Mouse (Mus musculus): ENCODE results near the gene Gtf2i. TPM values are rescaled to one million over a fixed set of nuclear protein-coding genes. Genes with fewer than 3 reads are reported as not detected.

Gtf2i gene
- polyA plus RNA-seq, 1 experiment from 2014 or later, result 34.2 TPM

DNA sequence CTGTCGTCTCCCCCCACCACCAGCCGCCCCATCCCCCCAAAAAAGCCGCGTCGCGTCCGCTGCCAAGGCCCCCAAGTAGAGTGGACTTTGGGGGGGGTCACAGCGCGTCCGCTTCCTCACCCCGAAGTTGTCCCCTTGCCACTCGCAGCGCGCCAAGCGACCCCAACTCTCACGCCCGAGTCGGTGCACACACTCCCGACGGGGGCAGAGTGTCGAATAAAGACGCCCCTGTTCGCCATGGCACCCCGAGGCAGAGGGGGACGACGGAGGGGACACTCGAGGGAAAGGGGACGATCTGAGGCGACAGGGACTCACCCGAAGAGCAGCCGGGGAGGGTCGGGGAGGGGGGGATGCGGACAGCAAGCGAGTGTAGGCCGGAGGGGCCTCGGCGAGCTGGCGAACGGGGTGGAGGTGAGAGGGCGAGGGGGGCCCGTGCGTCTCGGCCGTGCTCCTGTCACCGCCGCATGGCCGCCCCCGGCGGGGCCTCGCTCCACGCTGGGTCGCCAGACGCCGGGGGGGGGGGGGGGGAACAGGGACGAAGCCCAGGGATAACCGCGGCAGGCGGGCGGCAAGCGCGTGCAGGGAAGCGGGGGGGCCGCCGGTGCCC, 389 bp downstream of the Gtf2i start:
- peak overlapping the region; percentile 93 for H3K27ac ChIP-seq (ENCODE audit: low read length)
- no peaks in the 10 kb centered on the region for H3K27me3 ChIP-seq (ENCODE audit: control insufficient read depth, insufficient read depth, low read depth, low read length)
- H3K9me3 ChIP-seq (replicated peaks; ENCODE audit: control insufficient read depth, low read length), result no peaks in the 10 kb centered on the region
- peak; percentile 13 for ATAC-seq (ENCODE audit: low read depth)
- peak overlapping the region; percentile 91 for H3K4me3 ChIP-seq (ENCODE audit: low read depth, low read length)
- H3K4me2 ChIP-seq (ENCODE audit: low read depth, low read length), result peak overlapping the region; percentile 93
- under 1% methylated on average over 38 of the region's 64 CpGs for WGBS (ENCODE audit: insufficient replicate concordance)
- peaks cover 25% of the 10 kb centered on the region for H3K4me1 ChIP-seq (ENCODE audit: control insufficient read depth, low read depth, low read length)
- H3K36me3 ChIP-seq (ENCODE audit: control insufficient read depth, insufficient read depth), result peaks cover 8% of the 10 kb centered on the region; the same call in 1 of the 2 replicates
- H3K9ac ChIP-seq (ENCODE audit: low read depth, low read length), result peak overlapping the region; percentile 94

- H3K4me3 ChIP-seq (ENCODE audit: low read depth, low read length), result peak overlapping the region; percentile 91
- H3K4me2 ChIP-seq (ENCODE audit: low read depth, low read length), result peak overlapping the region; percentile 93
- H3K9ac ChIP-seq (ENCODE audit: low read depth, low read length), result peak overlapping the region; percentile 94
- no peaks in the 10 kb centered on the region for H3K27me3 ChIP-seq (ENCODE audit: control insufficient read depth, insufficient read depth, low read depth, low read length)
- WGBS (ENCODE audit: insufficient replicate concordance), result under 1% methylated on average over 65 of the region's 68 CpGs
- peak overlapping the region; percentile 93 for H3K27ac ChIP-seq (ENCODE audit: low read length)
- peaks cover 25% of the 10 kb centered on the region for H3K4me1 ChIP-seq (ENCODE audit: control insufficient read depth, low read depth, low read length)
- peaks cover 8% of the 10 kb centered on the region; the same call in 1 of the 2 replicates for H3K36me3 ChIP-seq (ENCODE audit: control insufficient read depth, insufficient read depth)
- H3K9me3 ChIP-seq (replicated peaks; ENCODE audit: control insufficient read depth, low read length), result no peaks in the 10 kb centered on the region
- ATAC-seq (ENCODE audit: low read depth), result peak; percentile 86
These were observed 1.0 kb downstream of the Gtf2i start for GRCm38 (mm10) chr5:134313451-134314067.

- Histone ChIP-seq H3K4me2 (ENCODE audit: low read depth, low read length) (peak overlapping the region; percentile 93), H3K9ac (ENCODE audit: low read depth, low read length) (peak overlapping the region; percentile 94), H3K27me3 (ENCODE audit: control insufficient read depth, insufficient read depth, low read depth, low read length) (no peaks in the 10 kb centered on the region), H3K4me3 (ENCODE audit: low read depth, low read length) (peak overlapping the region; percentile 91), H3K36me3 (ENCODE audit: control insufficient read depth, insufficient read depth) (peaks cover 8% of the 10 kb centered on the region; the same call in 1 of the 2 replicates), H3K4me1 (ENCODE audit: control insufficient read depth, low read depth, low read length) (peaks cover 25% of the 10 kb centered on the region), H3K27ac (ENCODE audit: low read length) (peak overlapping the region; percentile 93), H3K9me3 (replicated peaks; ENCODE audit: control insufficient read depth, low read length) (no peaks in the 10 kb centered on the region)
- no peak for ATAC-seq (ENCODE audit: low read depth)
- WGBS (ENCODE audit: insufficient replicate concordance), result 3% methylated on average over 19 of the region's 19 CpGs
These were observed 1.7 kb downstream of the Gtf2i start for GRCm38 (mm10) chr5:134312691-134313450.

DNA sequence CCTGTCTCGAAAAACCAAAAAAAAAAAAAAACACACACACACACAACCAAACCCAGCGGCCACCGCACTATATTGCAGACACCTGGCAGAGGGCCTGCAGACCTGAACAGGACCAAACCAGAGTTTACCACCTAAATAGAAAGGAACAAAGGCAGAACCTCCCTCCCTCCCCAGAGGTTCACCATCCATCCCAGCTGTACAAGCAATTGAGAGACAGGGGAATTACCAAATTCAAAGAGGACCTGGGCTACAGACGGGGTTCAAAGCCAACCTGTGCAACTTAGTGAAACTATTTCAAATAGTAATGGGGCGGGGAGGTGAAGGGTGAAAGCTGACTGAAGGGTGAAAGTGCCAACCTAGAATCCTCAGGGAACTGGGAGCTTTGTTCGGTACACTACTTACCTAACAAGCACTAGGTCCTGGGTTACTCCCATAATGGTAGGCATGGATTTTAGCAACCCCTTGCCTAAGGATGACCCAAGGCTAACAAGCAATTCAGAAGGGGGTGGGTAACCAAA, 2.6 kb downstream of the Gtf2i start:
- WGBS (ENCODE audit: insufficient replicate concordance), result 82% methylated on average over 6 of the region's 6 CpGs
- no peak overlapping the region for H3K9ac ChIP-seq (ENCODE audit: low read depth, low read length)
- peak overlapping the region; percentile 91; the same call in 1 of the 2 replicates for H3K4me3 ChIP-seq (ENCODE audit: low read depth, low read length)
- H3K4me2 ChIP-seq (ENCODE audit: low read depth, low read length), result peak overlapping the region; percentile 93
- H3K27ac ChIP-seq (ENCODE audit: low read length), result no peak overlapping the region
- no peaks in the 10 kb centered on the region for H3K9me3 ChIP-seq (replicated peaks; ENCODE audit: control insufficient read depth, low read length)
- H3K27me3 ChIP-seq (ENCODE audit: control insufficient read depth, insufficient read depth, low read depth, low read length), result no peaks in the 10 kb centered on the region
- H3K36me3 ChIP-seq (ENCODE audit: control insufficient read depth, insufficient read depth), result peaks cover 8% of the 10 kb centered on the region; the same call in 1 of the 2 replicates
- ATAC-seq (ENCODE audit: low read depth), result no peak
- H3K4me1 ChIP-seq (ENCODE audit: control insufficient read depth, low read depth, low read length), result peaks cover 25% of the 10 kb centered on the region

DNA sequence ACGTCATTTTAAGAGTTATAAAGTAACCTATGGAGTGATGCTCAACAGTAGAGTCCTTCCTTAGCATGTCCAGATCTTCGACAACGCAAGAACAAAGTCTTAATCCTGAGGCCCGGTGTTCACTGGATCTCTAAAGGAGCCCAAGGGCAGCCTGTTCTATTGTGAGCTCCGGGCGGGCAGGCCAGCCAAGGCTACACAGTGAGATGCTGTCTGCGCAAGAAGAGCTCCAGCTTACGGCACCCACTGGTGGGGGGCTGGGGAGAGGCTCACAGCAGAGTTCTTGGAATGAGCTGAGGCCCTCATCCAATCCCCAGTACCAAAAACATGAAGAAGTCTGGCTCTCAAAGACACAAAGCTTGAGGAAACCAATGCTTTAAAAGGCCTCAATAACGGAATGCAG, 4.4 kb downstream of the Gtf2i start:
- Histone ChIP-seq H3K4me2 (ENCODE audit: low read depth, low read length) (no peak overlapping the region), H3K9ac (ENCODE audit: low read depth, low read length) (no peak overlapping the region), H3K36me3 (ENCODE audit: control insufficient read depth, insufficient read depth) (peaks cover 14% of the 10 kb centered on the region; the same call in 1 of the 2 replicates), H3K4me1 (ENCODE audit: control insufficient read depth, low read depth, low read length) (peaks cover 18% of the 10 kb centered on the region), H3K27ac (ENCODE audit: low read length) (no peak overlapping the region), H3K27me3 (ENCODE audit: control insufficient read depth, insufficient read depth, low read depth, low read length) (no peaks in the 10 kb centered on the region), H3K4me3 (ENCODE audit: low read depth, low read length) (no peak overlapping the region), H3K9me3 (replicated peaks; ENCODE audit: control insufficient read depth, low read length) (no peaks in the 10 kb centered on the region)
- no peak for ATAC-seq (ENCODE audit: low read depth)
- 84% methylated on average over 9 of the region's 9 CpGs for WGBS (ENCODE audit: insufficient replicate concordance)

GRCm38 (mm10) chr5:134309345-134309744, 5.2 kb downstream of the Gtf2i start:
- no peaks in the 10 kb centered on the region for H3K27me3 ChIP-seq (ENCODE audit: control insufficient read depth, insufficient read depth, low read depth, low read length)
- 97% methylated on average over 1 of the region's 1 CpGs for WGBS (ENCODE audit: insufficient replicate concordance)
- no peak overlapping the region for H3K4me2 ChIP-seq (ENCODE audit: low read depth, low read length)
- peaks cover 14% of the 10 kb centered on the region; the same call in 1 of the 2 replicates for H3K36me3 ChIP-seq (ENCODE audit: control insufficient read depth, insufficient read depth)
- no peak overlapping the region for H3K9ac ChIP-seq (ENCODE audit: low read depth, low read length)
- H3K4me3 ChIP-seq (ENCODE audit: low read depth, low read length), result no peak overlapping the region
- ATAC-seq (ENCODE audit: low read depth), result no peak
- no peak overlapping the region for H3K27ac ChIP-seq (ENCODE audit: low read length)
- H3K4me1 ChIP-seq (ENCODE audit: control insufficient read depth, low read depth, low read length), result peaks cover 16% of the 10 kb centered on the region
- no peaks in the 10 kb centered on the region for H3K9me3 ChIP-seq (replicated peaks; ENCODE audit: control insufficient read depth, low read length)

- Histone ChIP-seq H3K9ac (ENCODE audit: low read depth, low read length) (no peak overlapping the region), H3K27ac (ENCODE audit: low read length) (no peak overlapping the region), H3K4me3 (ENCODE audit: low read depth, low read length) (no peak overlapping the region), H3K9me3 (replicated peaks; ENCODE audit: control insufficient read depth, low read length) (no peaks in the 10 kb centered on the region; the same call in 1 of the 2 replicates), H3K27me3 (ENCODE audit: control insufficient read depth, insufficient read depth, low read depth, low read length) (no peaks in the 10 kb centered on the region), H3K4me1 (ENCODE audit: control insufficient read depth, low read depth, low read length) (no peaks in the 10 kb centered on the region), H3K4me2 (ENCODE audit: low read depth, low read length) (no peak overlapping the region), H3K36me3 (ENCODE audit: control insufficient read depth, insufficient read depth) (peaks cover 21% of the 10 kb centered on the region)
- no peak for ATAC-seq (ENCODE audit: low read depth)
- 81% methylated on average over 6 of the region's 6 CpGs for WGBS (ENCODE audit: insufficient replicate concordance)
These were observed 9.9 kb downstream of the Gtf2i start for GRCm38 (mm10) chr5:134304639-134305038.

DNA sequence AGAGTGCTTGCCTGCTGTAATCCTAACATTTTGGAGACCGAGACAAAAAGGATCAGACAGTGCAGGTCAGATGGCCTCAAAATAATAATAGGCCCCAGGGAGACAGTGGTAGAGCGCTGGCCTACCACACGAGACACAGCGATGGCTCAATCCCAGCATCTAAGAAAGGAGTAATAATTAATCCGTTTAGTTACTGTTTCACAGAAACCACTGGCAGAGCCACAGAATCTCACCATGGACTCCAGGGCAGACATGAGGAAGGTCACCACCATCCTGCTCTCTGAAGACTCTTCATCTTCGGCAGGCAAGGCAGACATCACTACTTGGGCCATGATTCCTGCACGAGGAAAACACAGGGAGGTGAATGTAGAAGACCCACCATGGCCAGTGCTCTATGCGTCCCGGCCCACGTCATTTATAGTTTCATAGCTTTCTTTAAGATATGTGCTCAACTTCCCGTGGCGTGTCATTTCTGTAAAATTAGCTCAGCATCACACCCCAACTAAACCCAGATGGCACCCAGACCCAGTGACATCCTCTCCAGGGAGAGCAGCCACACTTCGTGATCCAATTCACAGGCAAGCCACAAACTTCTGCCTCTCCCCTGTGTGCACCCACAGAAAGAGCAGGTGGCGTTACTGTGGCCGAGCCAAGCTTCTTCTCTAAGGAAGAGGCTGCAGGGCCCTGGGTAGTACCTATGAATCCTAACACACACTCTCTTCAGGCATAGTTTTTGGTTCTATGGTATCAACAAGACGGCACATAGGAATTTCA, 19.1 kb downstream of the Gtf2i start:
- H3K4me2 ChIP-seq (ENCODE audit: low read depth, low read length), result no peak overlapping the region
- H3K4me1 ChIP-seq (ENCODE audit: control insufficient read depth, low read depth, low read length), result no peaks in the 10 kb centered on the region; the same call in 1 of the 2 replicates
- no peaks in the 10 kb centered on the region for H3K9me3 ChIP-seq (replicated peaks; ENCODE audit: control insufficient read depth, low read length)
- H3K27ac ChIP-seq (ENCODE audit: low read length), result peak overlapping the region; percentile 12
- no peak overlapping the region for H3K4me3 ChIP-seq (ENCODE audit: low read depth, low read length)
- no peaks in the 10 kb centered on the region for H3K27me3 ChIP-seq (ENCODE audit: control insufficient read depth, insufficient read depth, low read depth, low read length)
- ATAC-seq (ENCODE audit: low read depth), result peak; percentile 73
- H3K36me3 ChIP-seq (ENCODE audit: control insufficient read depth, insufficient read depth), result peaks cover 15% of the 10 kb centered on the region; the same call in 1 of the 2 replicates
- no peak overlapping the region for H3K9ac ChIP-seq (ENCODE audit: low read depth, low read length)
- WGBS (ENCODE audit: insufficient replicate concordance), result 77% methylated on average over 16 of the region's 16 CpGs
